Mouse (Mus musculus): Measurements from ENCODE around the gene Dand5.

DNA sequence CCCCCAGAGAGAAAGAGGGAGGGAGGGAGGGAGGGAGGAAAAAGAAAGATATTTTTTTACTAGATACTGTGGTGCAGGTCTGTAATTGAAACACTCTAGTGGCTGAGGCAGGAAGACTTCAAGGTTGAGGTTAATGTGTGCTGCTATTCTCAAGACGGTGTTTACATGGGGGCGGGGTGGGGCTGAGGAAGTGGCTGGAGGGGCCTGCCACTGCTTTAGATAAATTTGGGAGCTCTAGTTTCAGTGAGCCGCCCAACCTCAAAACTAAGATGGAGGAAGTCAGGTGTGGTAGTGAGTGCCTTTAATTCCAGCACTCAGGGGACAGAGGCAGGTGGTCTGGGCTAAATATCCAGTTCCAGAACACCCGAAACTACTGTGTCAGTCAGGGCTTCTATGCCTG is 3.0 kb upstream of the Dand5 start:
- TF ChIP-seq CTCF (IDR thresholded peaks at IDR 0.05; ENCODE audit: insufficient read depth, low read length) (no peak), POLR2A (IDR thresholded peaks at IDR 0.05; ENCODE audit: borderline replicate concordance, extremely low read depth, low read depth, low read length) (no peak)
